17 mouse cellular contexts compared by ENCODE assay signal in genomic region chr9:102893356-102893870, GRCm38 (mm10).
"Had no signal": no experiment of that assay in that cellular context is flagged by ENCODE, and none has a peak within 500 bp of the region (broad histone marks: within the 10 kb centered on the region; RNA-seq: fewer than 3 reads in every experiment).

No protein-coding gene starts in this region.

- H3K9ac ChIP-seq: liver, embryonic 12.5 days; liver, embryonic 14.5 days; midbrain, embryonic 13.5 days; neural tube, embryonic 13.5 days; neural tube, embryonic 15.5 days had no signal

- H3K4me2 ChIP-seq: liver, embryonic 12.5 days; midbrain, embryonic 13.5 days; neural tube, embryonic 13.5 days; neural tube, embryonic 15.5 days had no signal

- DNase-seq: lung, adult 2 months; retina, postnatal 1 day; right cerebral cortex, adult 18-20 months; right cerebral cortex, postnatal 25 days; right cerebral cortex, postnatal 4 days; spleen, adult 18-20 months; thymus, adult 18-20 months; thymus, postnatal 14 days; thymus, postnatal 36 days had no signal

- H3K27me3 ChIP-seq: liver, embryonic 12.5 days; midbrain, embryonic 13.5 days; neural tube, embryonic 13.5 days; neural tube, embryonic 15.5 days had no signal

- ATAC-seq: liver, embryonic 12.5 days; midbrain, embryonic 13.5 days; midbrain, embryonic 16.5 days had no signal

- H3K4me1 ChIP-seq: midbrain, embryonic 10.5 days; midbrain, embryonic 13.5 days; neural tube, embryonic 15.5 days had no signal

- H3K27ac ChIP-seq: liver, embryonic 12.5 days; liver, embryonic 14.5 days; midbrain, embryonic 10.5 days; midbrain, embryonic 13.5 days; neural tube, embryonic 13.5 days; neural tube, embryonic 15.5 days had no signal

- H3K9me3 ChIP-seq: liver, embryonic 12.5 days; midbrain, embryonic 10.5 days; midbrain, embryonic 13.5 days; neural tube, embryonic 13.5 days; neural tube, embryonic 15.5 days had no signal

- H3K4me3 ChIP-seq: liver, embryonic 12.5 days; midbrain, embryonic 10.5 days; midbrain, embryonic 13.5 days; myocyte; neural tube, embryonic 13.5 days; neural tube, embryonic 15.5 days had no signal
